Mouse (Mus musculus): ENCODE measurements around the gene Pxn.
A peak's percentile ranks its signal among the peaks of the same experiment; 100 is the strongest.

The Pxn gene

GRCm38 (mm10) chr5:115529742-115530446 lies 23.4 kb downstream of the Pxn start:
- DNase-seq: no peak

- no peak for DNase-seq
Observed at GRCm38 (mm10) chr5:115530447-115530809, 24.0 kb downstream of the Pxn start.

- no peak for DNase-seq
Observed at GRCm38 (mm10) chr5:115531671-115532270, 25.3 kb downstream of the Pxn start.

DNA sequence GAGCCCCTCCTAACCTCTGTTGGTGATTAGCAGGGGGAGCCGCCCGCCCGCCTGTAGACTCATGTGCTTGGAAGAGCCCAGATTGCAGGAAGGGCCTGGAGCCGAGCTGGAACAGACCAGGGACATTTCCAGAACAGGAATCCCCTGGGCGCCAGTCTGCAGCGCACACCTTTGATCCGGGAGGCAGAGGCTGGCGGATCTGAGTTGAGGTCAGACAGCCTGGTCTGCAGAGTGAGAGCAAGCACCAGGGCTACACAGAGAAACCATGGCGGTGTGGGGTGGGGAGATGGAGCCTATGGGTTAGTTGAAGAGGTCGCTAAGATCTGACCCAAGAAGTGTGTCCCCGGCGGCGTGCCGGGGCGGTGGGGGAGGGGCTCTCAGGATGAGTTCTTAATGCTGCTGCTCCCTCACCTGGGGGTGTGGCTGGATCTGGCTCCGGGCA lies 27.8 kb downstream of the Pxn start:
- DNase-seq: no peak

DNA sequence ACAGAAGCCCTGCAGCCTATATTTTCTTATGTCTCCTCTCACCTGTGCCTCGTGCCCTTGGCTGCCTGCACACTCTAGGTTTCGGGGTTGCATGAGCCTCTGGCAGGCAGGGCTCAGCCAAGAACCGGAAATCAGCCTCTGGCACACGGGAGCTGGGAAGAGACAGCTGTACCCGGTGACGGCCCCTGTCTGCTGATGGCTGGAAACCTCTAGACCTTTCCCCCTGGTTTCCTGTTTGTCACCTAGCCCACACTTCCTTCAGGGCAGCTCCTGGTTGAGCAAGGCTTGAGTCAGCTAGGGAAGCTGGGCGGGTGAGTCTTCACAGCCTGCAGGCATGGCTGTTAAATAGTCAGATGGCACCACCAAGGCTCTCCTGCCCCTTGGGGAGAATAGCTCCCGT lies 28.4 kb downstream of the Pxn start:
- DNase-seq: no peak

DNA sequence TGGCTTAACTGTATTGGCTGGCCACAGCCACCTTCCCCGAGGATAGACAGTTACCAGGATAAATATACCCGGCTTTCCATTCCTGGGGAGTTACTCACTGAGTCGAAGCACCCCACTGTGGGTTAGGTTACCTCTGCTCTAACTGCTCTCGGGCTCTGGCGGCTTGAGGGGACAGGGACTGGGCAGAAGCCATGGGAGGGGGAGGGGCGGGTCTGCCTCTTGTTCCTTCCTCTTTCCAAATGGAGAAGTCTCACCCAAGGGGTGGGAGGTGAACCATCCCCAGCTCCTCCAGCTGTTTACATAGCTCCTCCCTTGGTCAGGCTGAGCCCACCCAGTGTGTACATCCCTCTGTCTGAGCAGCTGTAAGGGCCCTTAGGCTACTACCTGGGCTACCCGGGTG lies 29.2 kb downstream of the Pxn start:
- peak in 1 of 2 experiments; percentile 30 for DNase-seq

- no peak for DNase-seq
Observed at GRCm38 (mm10) chr5:115538017-115538692, 31.7 kb downstream of the Pxn start.

GRCm38 (mm10) chr5:115538693-115539043 lies 32.2 kb downstream of the Pxn start:
- peak; percentile 80 to 92 for DNase-seq

DNA sequence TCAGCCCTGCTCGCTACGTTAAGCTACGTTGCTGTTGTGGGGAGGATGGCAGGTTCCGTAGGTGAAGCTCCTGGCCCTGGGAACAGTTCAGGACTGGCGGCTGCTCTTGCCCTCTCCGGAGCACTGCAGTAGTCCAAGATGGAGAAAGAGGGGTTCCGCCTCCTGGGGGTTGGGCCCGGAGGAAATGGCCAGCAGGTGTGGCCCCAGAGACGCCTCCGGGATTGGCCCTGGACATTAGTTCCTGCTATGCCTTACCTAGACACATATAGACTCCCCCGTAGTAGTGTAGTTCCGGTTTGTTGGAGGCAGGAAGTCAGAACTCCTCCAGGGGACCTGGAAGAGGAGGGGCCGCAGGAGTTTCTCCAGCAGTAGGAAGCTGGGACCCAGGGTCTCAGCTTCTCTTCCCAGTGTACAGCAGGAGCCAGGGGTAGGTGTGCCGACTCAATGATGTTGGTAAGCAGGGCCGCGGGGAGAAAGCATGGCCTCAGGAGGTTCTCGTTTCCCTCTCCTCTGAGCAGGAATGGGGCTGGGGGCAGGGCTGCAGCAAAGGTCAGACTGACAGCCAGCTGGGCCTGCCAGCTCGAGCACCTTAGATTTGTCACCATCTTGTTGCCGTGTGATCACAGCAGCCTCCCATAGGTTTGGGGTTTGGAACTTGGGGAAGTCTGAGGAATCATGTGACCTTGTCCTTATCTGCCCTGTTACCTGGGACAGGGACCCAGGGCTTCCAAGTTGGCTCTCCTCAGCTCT lies 36.3 kb downstream of the Pxn start:
- DNase-seq: no peak

- DNase-seq: no peak
Observed at GRCm38 (mm10) chr5:115543509-115544253, 37.2 kb downstream of the Pxn start.

GRCm38 (mm10) chr5:115544655-115545185 lies 38.2 kb downstream of the Pxn start:
- DNase-seq: no peak

- no peak for DNase-seq
Observed at GRCm38 (mm10) chr5:115545636-115546035, 39.2 kb downstream of the Pxn start.

- DNase-seq: no peak
Observed at GRCm38 (mm10) chr5:115546536-115546935, 40.1 kb downstream of the Pxn start.

GRCm38 (mm10) chr5:115547014-115547413 lies 40.5 kb downstream of the Pxn start:
- DNase-seq: no peak

DNA sequence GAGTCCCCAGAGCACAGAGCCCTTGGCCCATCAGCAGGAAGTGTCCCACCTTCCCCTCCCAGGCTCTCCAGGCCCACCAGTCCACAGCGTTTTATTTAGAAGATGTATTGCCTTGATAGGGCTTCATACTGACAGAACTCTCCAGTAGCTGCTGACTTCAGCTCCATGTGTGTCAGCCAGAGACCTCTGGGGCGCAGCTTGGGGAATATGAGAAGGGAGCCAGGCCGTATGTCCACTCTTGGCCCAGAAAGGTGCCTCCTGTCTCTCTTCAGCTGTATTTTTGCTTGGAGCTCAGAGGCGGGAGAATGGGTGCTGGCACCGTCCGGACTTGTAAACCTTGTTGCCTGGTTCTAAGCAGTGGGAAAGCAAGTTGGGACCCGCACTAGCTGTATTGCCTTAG lies 40.9 kb downstream of the Pxn start:
- DNase-seq: no peak

DNA sequence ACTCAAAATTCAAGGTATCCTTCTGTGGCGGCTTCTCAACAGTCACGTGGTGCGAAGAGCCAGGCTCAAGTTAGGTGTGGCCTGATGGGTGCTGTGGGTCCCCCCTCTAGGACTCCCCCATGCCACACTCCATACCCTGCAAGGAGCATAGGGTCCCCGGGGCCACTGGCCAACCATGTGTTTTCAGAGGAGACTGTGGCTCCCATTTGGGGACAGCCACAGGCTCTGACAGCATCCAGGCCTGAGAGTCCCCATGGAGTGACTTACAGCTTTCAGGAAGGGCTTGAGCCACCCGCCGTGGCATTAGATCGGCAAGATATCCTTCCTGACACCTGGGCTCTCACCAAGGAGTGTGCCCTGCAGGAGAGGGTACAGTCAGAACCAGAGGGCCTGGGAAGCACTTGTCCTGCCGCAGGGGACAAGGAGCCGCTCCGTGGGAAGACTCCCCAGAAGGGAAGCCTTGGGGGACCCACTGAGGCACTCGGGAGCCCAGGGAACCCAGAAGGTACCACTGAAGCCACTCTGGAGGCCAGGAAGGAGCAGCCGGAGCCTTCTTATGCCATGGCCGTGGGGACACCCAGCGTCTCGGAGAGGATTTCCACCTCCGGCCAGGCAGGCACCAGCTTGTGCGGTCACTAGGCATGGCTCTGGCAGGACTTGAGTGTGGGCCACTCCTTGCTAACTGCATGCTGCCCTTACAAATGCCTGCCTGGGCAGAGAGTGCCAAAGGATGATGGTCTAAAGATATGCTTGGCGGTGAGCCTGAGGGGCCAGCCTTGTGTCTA lies 42.2 kb downstream of the Pxn start:
- DNase-seq: no peak

DNA sequence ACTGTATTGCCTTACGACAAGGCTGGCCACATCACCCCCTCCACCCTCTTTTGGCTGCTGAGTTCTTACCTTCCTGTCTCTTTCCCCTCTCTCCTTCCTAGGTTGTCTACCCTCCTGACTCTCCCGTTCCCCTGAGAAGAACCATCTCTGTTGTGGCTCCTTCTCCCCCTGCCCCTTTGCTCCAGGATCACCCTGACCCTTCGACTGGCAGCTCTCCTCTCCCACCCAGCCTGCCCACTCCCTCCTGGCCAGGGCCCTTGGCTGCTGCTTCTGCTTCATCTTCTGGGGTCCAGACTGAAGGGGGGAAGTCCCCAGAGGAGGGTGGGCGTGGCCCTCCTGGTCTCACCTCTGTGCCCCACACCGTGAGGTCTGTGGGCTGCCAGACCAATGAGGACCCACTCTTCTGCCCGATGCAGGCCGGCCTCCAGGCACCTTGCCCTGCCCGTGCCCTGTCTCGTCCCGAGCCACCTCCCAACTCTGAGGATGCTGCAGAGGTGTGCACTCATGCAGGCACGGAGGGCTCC lies 44.1 kb downstream of the Pxn start:
- no peak for DNase-seq

DNA sequence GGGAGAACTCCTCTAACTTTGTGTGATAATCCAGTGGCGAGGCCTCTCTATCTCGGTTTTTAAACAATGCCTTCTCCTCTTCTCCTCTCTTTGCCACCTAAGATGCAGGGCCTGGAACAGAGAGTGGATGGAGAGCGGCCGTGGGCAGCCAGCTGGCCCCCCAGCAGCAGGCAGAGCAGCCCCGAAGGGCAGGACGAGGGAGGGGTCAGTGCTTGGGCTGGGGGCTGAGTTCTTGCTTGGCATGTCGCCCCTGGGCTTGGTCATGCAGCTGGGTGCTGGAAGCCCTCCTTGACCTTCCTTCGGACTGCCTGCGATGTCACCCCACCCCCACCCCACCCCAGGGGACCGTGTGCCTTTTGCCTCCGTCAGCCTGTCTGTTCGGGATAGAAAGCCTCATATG lies 44.9 kb downstream of the Pxn start:
- DNase-seq: no peak

- no peak for DNase-seq
Observed at GRCm38 (mm10) chr5:115551799-115552198, 45.3 kb downstream of the Pxn start.

DNA sequence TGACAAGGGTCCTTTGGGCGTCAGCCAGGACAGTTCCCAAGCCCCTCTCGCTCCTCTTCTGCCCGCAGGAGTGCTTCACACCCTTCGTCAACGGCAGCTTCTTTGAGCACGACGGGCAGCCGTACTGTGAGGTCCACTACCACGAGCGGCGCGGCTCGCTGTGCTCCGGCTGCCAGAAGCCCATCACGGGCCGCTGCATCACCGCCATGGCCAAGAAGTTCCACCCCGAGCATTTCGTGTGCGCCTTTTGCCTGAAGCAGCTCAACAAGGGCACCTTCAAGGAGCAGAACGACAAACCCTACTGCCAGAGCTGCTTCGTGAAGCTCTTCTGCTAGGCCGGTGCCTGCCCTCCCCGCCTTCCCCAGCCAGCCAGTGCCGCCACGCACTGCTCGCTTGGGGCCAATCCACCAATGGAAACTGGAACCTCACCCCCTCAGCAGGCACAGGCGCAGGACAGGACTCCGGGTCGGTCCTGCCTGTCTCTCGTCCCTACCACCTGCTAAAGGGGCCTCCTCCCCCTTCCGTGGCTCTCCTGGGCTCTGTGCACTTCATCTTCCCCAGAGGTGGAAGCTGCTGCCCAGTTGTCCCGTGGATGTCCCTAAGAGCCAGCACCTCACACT lies 47.4 kb downstream of the Pxn start:
- no peak for DNase-seq

Measured in spleen, adult 18-20 months (tissue).